Mouse (Mus musculus): ENCODE results near the gene Zfp629. TPM values are rescaled to one million over a fixed set of nuclear protein-coding genes. Genes with fewer than 3 reads are reported as not detected.

The Zfp629 gene
- polyA plus RNA-seq (2014; fragmentation: Illumina TruSeq; extraction: RNeasy Lipid Tissue Mini Kit (QIAGEN cat#74804)): 11.5 TPM

DNA sequence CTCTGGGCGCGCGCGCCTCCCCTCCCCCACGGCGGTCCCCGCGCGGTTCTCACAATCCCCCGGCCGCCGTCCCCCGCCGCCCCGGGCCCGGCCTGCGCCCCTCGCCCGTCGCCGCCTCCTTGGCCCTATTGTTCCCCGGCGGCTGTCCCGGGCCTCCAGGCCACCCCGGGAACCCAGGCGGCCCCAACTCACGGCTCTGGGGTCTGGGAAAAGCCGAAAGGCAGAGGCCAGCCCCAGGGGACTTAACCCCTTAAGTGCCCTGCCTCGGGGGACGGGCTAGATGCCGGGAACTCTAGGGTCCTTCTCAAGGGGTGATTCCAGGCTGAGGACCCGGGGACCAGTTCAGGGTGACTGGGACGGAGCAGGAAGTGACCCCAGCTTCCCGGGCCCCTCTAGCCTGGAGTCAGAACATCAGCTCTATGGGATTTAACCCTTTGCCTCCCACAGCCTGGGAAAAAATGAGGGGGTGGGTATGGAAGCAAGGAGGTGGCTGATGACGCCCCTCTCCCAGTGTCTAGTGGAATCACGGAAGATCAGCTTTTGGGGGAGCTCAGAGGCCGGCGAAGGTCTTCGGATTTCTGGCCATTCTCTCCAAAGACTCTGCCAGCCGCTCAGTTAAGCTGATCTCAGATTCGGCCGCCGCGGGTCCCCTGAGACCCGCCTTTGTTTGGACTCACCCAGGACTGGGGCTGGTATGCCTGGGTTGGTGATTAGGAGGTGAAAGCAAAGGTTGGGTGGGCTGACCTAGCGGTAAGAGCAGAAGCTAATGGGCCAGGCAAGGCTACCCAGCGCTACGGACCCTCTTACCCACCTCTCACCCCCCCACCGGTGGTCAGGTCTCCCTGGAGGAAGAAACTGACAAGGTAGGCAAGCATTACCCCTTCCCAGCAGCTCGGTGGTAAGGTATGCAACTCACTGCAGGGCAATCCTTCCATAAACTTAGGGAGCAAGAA lies at the start of gene Zfp629:
Gene Zfp629, minus strand, starts transcription at position 907 of the 953 bp plus-strand sequence.

GRCm38 (mm10) chr7:127588011-127588871 lies 27.4 kb downstream of the Zfp629 start, which contains the start of the genes Ccdc189 and Rnf40:
TSS of gene Ccdc189 (minus strand) at chr7:127588595.
TSS of gene Rnf40 (plus strand) at chr7:127588767.

GRCm38 (mm10) chr7:127572895-127573471 lies 42.6 kb downstream of the Zfp629 start, which contains the start of gene Phkg2:
TSS of gene Phkg2 (plus strand) at chr7:127573340.

GRCm38 (mm10) chr7:127561340-127561858 lies 54.2 kb downstream of the Zfp629 start, which contains the start of gene Tmem265:
TSS of gene Tmem265 (plus strand) at chr7:127561390.

Other genes starting within 250 kb of the Zfp629 start
- 3.6 TPM for gene Zfp747, start 239.7 kb downstream of the Zfp629 start, polyA plus RNA-seq (2014; fragmentation: Illumina TruSeq; extraction: RNeasy Lipid Tissue Mini Kit (QIAGEN cat#74804))
- gene 9130019O22Rik, start 228.6 kb downstream of the Zfp629 start, polyA plus RNA-seq (2014; fragmentation: Illumina TruSeq; extraction: RNeasy Lipid Tissue Mini Kit (QIAGEN cat#74804)): 2.4 TPM
- gene E430018J23Rik, start 222.2 kb downstream of the Zfp629 start, polyA plus RNA-seq (2014; fragmentation: Illumina TruSeq; extraction: RNeasy Lipid Tissue Mini Kit (QIAGEN cat#74804)): 1.1 TPM
- gene Zfp764, start 209.0 kb downstream of the Zfp629 start, polyA plus RNA-seq (2014; fragmentation: Illumina TruSeq; extraction: RNeasy Lipid Tissue Mini Kit (QIAGEN cat#74804)): 4.1 TPM
- 0.86 TPM for gene Zfp688, start 193.7 kb downstream of the Zfp629 start, polyA plus RNA-seq (2014; fragmentation: Illumina TruSeq; extraction: RNeasy Lipid Tissue Mini Kit (QIAGEN cat#74804))
- gene Zfp689, start 166.6 kb downstream of the Zfp629 start, polyA plus RNA-seq (2014; fragmentation: Illumina TruSeq; extraction: RNeasy Lipid Tissue Mini Kit (QIAGEN cat#74804)): 3.1 TPM
- 18.0 TPM for gene Prr14, start 156.2 kb downstream of the Zfp629 start, polyA plus RNA-seq (2014; fragmentation: Illumina TruSeq; extraction: RNeasy Lipid Tissue Mini Kit (QIAGEN cat#74804))
- gene Fbrs, start 136.6 kb downstream of the Zfp629 start, polyA plus RNA-seq (2014; fragmentation: Illumina TruSeq; extraction: RNeasy Lipid Tissue Mini Kit (QIAGEN cat#74804)): 7.7 TPM
- gene Srcap, start 103.8 kb downstream of the Zfp629 start, polyA plus RNA-seq (2014; fragmentation: Illumina TruSeq; extraction: RNeasy Lipid Tissue Mini Kit (QIAGEN cat#74804)): 11.4 TPM
- 6.7 TPM for gene Gm42715, start 96.2 kb downstream of the Zfp629 start, polyA plus RNA-seq (2014; fragmentation: Illumina TruSeq; extraction: RNeasy Lipid Tissue Mini Kit (QIAGEN cat#74804))
- gene Tmem265, start 54.4 kb downstream of the Zfp629 start, polyA plus RNA-seq (2014; fragmentation: Illumina TruSeq; extraction: RNeasy Lipid Tissue Mini Kit (QIAGEN cat#74804)): not detected
- 7.7 TPM for gene Phkg2, start 42.5 kb downstream of the Zfp629 start, polyA plus RNA-seq (2014; fragmentation: Illumina TruSeq; extraction: RNeasy Lipid Tissue Mini Kit (QIAGEN cat#74804))
- not detected for gene Ccdc189, start 27.2 kb downstream of the Zfp629 start, polyA plus RNA-seq (2014; fragmentation: Illumina TruSeq; extraction: RNeasy Lipid Tissue Mini Kit (QIAGEN cat#74804))
- 2.9 TPM for gene Rnf40, start 27.0 kb downstream of the Zfp629 start, polyA plus RNA-seq (2014; fragmentation: Illumina TruSeq; extraction: RNeasy Lipid Tissue Mini Kit (QIAGEN cat#74804))
- gene Bcl7c, start 93.1 kb upstream of the Zfp629 start, polyA plus RNA-seq (2014; fragmentation: Illumina TruSeq; extraction: RNeasy Lipid Tissue Mini Kit (QIAGEN cat#74804)): 6.5 TPM
- 2.4 TPM for gene Ctf1, start 96.9 kb upstream of the Zfp629 start, polyA plus RNA-seq (2014; fragmentation: Illumina TruSeq; extraction: RNeasy Lipid Tissue Mini Kit (QIAGEN cat#74804))
- not detected for gene Ctf2, start 116.4 kb upstream of the Zfp629 start, polyA plus RNA-seq (2014; fragmentation: Illumina TruSeq; extraction: RNeasy Lipid Tissue Mini Kit (QIAGEN cat#74804))
- gene Fbxl19, start 128.7 kb upstream of the Zfp629 start, polyA plus RNA-seq (2014; fragmentation: Illumina TruSeq; extraction: RNeasy Lipid Tissue Mini Kit (QIAGEN cat#74804)): 0.66 TPM
- 2.7 TPM for gene Orai3, start 154.0 kb upstream of the Zfp629 start, polyA plus RNA-seq (2014; fragmentation: Illumina TruSeq; extraction: RNeasy Lipid Tissue Mini Kit (QIAGEN cat#74804))
- 6.6 TPM for gene Setd1a, start 160.9 kb upstream of the Zfp629 start, polyA plus RNA-seq (2014; fragmentation: Illumina TruSeq; extraction: RNeasy Lipid Tissue Mini Kit (QIAGEN cat#74804))
- not detected for gene Gm49388, start 169.8 kb upstream of the Zfp629 start, polyA plus RNA-seq (2014; fragmentation: Illumina TruSeq; extraction: RNeasy Lipid Tissue Mini Kit (QIAGEN cat#74804))
- gene Hsd3b7, start 184.8 kb upstream of the Zfp629 start, polyA plus RNA-seq (2014; fragmentation: Illumina TruSeq; extraction: RNeasy Lipid Tissue Mini Kit (QIAGEN cat#74804)): 8.1 TPM
- gene Stx4a, start 208.5 kb upstream of the Zfp629 start, polyA plus RNA-seq (2014; fragmentation: Illumina TruSeq; extraction: RNeasy Lipid Tissue Mini Kit (QIAGEN cat#74804)): 12.8 TPM
- gene Stx1b, start 208.8 kb upstream of the Zfp629 start, polyA plus RNA-seq (2014; fragmentation: Illumina TruSeq; extraction: RNeasy Lipid Tissue Mini Kit (QIAGEN cat#74804)): 1.1 TPM